Mouse (Mus musculus) erythroblast, adult 5-6 weeks (primary cell): ENCODE data around the gene Kcnq4. TPM values are rescaled to one million over a fixed set of nuclear protein-coding genes. Genes with fewer than 3 reads are reported as not detected.

Experiments used
- ATAC-seq: replicated peaks from 2 replicates; pipeline ENCODE4 v1.8.0; 2016; ENCODE audit warnings: moderate number of reproducible peaks, mild to moderate bottlenecking, moderate TSS enrichment, inconsistent platforms; ENCODE audit not compliant: poor library complexity, low FRiP score, severe bottlenecking
- total RNA-seq, 2 experiments: library from RNA; stranded (forward) in 1 of 2; stranded (reverse) in 1 of 2; fragments of 150-400 nt in 1 of 2; fragments of 200-764, 138-1000 nt in 1 of 2; gene quantifications; 2 replicates each; pipeline versions ENCODE4 v1.2.3 to v1.2.4; 2015 to 2017; ENCODE audit warnings: low replicate concordance in 2 of 2

Gene Kcnq4
- total RNA-seq, 2 experiments from 2014 or later = not detected

DNA sequence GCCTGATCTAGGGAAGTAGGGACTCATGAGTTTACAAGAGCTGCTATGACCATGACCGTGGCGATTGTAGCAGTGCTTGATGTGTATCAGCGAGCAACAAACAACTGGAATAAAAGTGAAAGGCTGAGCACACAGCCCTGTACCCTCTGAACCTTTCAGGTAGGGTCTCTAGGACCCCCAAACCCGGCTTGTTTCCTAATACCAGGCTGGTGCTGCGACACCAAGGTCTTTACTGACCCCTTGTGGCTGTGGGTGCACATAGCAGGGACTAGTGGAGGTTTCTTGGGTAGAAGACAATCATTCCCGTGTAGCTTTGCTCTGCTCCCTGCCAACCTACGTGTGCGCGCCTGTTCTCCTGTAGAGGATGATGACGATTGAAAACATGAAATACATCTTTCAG lies 66.2 kb downstream of the Kcnq4 start:
- peak; percentile 81 for ATAC-seq

DNA sequence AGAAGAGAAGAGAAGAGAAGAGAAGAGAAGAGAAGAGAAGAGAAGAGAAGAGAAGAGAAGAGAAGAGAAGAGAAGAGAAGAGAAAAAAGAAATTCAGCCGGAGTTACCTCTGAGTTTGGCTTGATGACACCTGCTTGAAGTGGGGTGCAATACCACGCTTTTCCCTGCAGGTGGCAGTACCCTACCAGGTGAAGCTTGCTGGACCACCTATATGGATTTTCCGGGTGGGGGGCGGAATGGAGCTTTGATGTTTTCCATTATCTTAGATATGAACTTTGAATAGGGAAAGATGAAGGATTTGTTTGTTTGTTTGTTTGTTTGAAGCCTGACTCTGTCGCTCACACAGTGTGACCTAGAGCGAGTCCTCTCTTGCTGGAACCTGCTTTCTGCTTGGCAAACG lies 67.5 kb downstream of the Kcnq4 start:
- ATAC-seq = peak; percentile 67

DNA sequence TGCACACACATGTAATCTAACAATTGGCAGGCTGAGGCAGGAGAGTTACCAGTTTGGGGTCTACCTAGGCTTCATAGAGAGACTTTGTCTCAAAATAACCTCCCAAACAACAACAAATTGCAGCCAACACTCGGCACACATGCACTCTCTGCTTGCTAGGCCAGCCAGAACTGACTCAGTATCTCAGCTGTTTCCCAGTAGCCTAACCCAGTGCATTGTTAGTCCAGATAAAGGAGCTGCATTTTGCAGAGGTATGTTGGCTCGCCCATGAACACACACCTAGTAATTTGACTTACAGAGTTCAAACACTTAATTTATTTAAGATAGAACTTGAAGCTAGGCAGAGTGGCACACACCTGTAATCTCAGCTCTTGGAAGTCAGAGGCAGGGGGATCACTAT lies 72.8 kb downstream of the Kcnq4 start:
- ATAC-seq = no peak

DNA sequence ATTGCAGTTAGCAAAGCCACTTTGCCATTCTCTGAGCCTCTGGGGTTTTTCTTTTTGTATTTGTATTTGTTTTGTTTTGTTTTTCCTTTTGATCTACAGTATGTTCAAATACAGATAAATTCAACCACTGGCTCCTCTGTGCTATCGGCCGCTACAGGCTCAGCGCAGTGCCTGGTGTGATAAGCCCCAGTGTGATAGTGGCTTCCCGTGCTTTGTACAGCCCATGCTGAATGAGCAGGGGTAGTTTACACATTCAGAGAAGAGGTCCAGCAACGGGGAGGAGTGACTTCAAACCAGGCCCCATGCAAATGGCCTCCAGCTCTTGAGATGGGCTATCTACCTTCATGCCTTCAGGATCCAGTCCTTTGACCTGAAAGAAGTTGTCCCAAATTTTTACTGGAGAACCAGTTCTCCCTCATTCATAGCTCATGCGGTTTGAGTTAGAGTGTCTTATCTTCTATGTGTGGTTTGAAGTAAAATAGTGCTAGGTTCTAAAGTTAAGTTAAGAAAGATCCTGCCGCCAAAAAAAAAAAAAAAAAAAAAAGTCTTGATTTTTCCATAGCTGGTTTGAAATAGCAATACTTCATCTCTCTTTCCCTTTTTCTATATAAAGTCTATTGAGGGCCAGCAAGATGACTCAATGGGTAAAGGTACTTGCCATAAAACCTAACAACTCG lies 73.5 kb downstream of the Kcnq4 start:
- peak; percentile 89 for ATAC-seq

DNA sequence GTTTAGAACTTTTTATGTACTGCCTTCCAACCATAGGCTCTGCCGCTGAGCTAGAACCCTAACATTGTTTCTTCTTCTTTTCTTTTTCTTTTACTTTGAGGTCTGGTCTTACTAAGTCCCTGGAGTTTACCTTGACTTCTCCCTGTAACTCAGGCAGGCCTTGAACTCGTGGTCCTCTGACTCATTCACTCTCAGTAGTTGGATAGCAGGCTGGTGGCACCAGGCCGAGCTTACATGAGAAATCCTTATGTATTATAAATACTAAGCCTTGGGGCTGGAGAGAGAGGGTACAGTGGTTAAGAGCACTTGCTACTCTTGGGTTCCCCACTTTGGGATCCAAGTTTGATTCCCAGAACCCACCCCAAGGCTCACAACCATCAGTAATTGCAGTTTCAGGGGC lies 74.8 kb downstream of the Kcnq4 start:
- no peak for ATAC-seq

DNA sequence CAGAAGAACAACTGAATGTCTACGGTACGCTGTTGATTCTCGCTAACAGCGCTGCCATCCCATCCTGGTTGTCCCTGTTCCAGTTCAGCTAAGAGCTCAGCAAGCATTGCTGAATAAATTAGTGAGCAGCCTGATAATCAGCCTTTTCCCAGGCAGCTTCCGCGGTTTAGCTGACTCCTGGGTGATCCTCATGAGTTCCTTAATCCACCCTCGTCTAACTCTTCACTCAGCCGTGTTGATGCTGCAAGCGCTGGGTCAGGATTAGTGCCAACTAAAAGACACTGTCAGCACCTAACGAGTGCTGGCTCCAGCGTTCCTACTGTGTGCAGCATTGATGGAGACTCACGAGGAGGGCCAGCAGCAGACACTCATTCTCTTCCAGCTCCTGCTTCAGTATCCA lies 77.4 kb downstream of the Kcnq4 start:
- no peak for ATAC-seq

DNA sequence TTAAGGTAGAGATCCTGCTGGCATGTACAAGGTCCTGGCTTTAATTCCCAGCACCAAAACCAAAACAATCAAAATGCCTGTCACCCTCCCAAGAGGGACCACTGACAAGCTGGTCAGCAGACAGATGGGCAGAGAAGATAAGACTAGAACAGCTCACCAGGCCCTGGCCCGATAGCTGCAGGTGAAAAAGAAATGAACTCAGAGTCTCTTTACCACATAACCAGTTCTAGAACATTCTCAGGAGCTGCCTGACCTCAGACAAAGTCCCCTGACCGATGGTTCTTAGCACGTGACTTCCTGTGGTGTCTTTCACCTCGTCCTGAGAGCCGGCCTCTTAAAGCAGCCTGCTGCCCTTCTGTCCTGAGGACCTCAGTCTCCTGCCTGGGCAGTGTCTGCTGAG lies 78.8 kb downstream of the Kcnq4 start:
- ATAC-seq = no peak

DNA sequence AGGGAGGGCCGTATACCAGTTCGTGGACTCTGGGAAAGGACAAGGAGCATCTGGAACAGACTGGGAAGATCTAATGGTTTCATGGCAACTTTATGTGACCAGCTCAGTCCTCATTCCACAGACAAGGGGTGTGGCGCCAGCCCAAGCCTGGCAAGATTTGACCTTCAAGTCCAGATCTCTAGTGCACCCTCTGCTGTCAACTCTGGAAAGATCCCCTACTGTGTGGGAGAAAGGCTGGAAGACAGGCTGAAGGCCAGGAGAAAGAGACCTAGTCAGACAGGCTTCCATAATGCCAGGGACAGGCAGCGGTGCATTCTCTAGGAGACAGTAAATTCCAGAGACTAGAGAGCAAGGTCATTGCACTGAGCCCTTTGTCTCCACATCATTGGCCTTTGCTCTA lies 79.9 kb downstream of the Kcnq4 start:
- ATAC-seq = peak; percentile 42; the same call in 1 of the 2 replicates

DNA sequence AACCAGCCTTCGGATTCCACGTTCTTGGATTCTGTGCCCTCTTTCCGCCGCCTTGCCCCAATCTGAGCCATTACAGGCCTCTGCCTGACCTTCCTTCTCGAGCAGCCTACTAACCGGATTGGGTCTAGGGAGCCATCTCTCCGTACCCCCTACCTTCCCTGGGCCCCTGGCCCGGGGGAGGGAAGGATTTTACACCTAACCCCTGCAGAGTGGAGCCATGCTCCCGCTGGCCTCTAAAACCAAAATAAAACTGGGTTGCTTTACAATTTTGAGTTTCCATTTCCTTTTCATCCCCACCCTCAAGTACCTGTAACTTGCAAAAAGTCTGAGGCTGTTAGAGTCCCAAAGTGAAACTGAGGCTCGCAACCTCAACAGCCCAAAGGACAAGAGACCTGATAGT lies 80.9 kb downstream of the Kcnq4 start:
- ATAC-seq = peak; percentile 8; the same call in 1 of the 2 replicates

DNA sequence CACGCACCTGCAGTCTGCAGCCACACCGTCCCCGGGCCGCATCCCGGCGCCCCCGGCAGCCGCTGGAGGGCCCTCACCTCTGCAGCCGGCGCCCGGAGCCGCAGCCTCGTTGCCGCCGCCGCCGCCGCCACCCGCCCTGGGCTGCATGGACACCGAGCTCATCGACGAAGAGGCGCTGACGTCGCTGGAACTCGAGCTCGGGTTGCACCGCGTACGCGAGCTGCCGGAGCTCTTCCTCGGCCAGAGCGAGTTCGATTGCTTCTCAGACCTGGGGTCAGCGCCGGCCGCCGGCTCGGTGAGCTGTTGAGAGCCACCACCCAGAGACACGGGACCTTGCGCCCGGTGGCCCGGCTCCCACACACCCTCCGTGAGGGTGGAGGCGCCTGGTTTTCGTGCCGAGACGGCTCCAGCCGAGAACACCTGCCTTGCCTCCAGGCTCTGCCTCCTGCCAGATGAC lies 81.3 kb downstream of the Kcnq4 start:
- ATAC-seq = peak; percentile 60

DNA sequence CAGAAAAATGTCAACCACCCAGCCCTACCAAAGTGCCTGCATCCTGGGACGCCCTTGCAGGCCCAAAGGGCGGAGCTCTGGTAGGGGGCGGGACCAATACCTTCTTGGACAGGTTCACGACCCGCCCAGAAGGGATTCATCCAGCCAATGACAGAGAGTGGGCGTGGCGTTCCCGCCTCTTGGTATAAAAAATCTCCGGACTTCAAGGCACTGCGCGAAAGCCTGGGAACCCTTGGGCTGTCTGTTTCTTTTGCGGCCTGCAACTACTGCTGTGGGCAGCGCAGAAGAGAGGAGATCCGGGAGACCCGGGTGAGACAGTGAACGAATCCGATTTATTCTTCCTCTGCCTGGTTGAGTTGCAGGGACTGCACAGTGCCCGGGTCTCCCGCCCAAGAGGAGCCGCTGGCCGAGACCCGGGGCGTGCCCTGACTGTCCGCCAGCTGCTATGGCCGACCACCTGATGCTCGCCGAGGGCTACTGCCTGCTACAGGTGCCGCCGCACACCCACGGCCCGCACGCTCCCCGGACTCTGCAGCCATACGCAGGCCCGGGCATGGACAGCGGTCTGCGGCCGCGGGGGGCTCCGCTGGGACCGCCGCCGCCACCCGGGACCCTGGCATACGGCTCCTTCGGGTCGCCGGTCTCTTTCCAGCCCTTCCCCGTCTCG lies 81.9 kb downstream of the Kcnq4 start, which contains the start of gene Cited4:
Cited4 (plus strand) TSS at position 215 of the 667 bp plus-strand sequence.
- ATAC-seq = peak; percentile 90

DNA sequence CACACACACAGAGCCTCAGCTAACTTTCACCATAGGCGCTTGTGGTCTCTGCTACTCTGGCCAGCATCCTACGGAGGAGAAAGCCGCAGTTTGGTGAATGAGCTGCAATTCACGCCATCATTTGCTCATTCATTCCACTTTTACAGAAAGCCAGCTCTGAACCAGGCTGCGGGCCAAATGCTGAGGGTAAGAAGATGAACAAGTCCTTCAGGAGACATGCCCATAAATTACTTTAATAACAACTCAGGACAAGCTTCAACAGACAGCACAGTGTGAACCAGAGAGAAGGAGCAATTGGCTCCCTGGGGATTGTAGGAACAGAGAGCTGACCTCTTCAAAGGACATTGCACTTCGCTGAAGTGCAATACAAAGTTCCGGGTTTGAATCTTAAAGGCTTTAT lies 82.6 kb downstream of the Kcnq4 start:
- no peak for ATAC-seq

DNA sequence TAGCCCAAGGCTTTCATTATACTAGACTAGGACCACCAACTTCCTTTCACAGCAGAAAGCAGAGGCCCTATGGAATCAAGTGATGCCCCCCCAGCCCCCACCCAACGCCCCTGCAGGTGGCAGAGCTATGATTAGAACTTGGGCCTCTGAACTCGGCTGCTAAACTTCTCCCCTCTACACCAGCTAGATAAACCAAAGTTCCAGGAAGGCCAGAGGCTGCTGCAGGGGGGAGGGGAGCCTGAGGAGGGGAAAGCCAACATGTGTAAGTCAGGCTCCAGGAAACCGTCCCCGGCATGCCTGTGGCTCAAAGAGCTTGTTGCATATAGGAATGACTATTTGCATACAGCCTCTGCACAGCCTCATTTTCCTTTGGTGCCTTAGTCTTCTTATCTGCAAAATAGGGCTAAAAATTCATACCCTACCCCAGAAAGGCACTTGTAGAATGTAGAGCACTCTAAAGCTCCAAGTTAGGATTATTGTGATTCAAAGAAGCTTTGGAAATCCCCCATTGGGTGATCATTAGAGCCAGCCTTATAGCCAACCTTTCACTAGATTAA lies 83.2 kb downstream of the Kcnq4 start:
- no peak for ATAC-seq

DNA sequence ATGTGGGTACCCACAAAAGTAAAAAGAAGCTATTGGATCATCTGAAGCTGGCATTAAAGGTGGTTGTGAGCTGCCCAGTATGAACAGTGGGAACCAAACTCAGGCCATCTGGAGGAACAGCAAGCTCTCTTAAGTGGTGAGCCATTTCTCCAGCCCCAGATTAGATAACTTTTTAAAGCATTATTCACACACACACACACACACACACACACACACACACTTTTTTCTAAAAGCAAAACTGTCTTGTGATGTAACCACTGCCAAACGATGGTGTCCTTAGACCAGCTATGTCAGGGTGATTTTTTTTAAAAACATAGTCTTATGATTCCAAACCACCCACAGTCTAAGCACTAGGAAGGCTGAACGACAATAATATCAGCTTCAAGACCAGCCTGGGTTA lies 83.8 kb downstream of the Kcnq4 start:
- ATAC-seq = no peak

DNA sequence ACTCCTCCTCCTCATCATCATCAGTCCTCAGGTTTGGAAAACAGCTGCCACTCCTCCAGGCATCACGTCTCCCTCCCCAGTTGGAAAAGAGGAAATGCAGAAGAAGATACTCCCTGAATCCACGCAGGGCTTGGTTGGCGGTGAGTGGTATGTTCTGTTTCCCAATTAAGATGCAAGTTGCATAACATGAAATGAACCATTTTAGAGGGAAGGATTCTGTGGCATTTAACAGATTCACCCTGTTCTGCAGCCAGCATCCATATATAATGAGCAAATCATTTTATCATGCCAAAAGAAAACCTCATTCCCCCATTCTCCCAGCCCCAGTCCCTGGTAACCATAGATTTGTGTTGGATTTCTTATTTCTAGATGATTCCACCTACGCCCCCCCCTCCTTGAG lies 87.9 kb downstream of the Kcnq4 start:
- ATAC-seq = no peak

DNA sequence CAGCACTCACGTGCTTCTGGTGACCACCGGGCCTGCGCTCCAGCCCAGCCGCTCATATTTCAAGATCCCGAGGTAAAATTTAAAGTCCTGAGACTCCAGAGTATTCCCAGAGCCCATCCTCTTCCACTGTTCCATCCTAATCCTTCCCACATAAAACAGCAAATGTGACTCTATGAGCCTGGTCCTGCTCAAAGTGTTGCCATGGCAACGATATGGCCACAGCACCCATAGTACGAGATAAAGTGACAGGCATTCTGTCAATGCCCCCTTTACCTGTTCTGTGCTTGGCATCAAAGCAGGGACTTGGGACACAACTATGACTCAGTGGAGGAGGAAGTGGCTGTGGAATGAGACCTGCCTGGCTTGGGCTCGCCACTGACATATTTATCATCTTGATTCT lies 92.5 kb downstream of the Kcnq4 start:
- no peak for ATAC-seq

DNA sequence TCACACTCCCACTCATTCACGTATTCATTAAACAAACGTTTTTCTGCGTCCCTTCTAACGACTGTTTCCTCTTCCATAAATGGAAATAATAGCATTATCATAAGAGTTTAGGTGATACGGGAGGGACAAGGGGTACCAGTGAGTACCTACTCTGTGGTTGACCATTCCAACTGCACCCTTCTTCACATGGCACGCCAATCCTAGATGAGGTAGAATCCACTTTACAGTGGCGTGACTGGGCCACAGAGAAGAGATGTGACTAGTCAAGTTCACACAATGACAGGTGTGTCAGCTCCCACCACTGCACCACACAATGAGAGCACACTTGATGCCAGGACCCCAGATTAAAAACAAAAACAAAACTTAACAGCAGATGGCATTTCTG lies 98.2 kb downstream of the Kcnq4 start:
- no peak for ATAC-seq

DNA sequence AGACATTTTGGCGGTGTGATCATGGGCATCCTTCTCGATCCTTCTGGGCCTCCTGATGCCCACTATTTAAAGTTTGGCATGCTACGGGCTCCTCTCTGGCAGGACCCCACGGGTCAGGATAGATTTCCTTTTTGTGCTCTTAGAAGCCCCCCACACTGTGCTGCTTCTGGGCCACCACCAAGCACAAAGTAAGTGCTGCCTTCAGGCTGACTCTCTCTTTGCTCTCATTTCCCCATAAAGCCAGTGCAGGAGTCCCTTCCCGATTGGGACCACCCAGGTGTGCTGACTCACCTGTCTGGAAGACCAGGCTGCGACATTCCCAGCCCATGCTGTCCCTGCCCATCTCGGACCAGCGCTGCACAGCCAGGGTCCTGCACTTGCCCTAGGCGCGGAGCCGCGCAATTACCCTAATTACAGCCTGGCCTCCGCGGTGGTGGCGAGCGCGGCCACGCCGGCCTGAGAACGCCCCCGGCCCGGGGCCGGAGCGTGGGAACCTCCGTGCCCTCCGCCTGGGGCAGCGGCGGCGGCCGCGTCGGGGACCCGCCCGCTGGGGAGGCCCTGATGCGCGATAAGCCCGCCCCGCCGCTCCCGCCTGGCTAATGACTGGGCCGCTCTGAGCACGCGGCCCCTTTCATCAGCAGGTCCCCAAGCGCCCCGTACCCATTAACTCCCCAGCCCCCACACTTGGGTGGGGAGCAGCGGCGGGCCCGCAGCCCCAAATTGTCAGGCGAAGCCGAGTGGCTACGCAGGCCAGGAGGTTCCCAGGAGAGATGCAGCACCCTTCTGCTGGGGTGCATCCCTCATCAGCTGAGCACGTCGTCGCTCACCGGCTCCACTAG lies 98.8 kb downstream of the Kcnq4 start:
- peak; percentile 52; the same call in 1 of the 2 replicates for ATAC-seq
